Mouse (Mus musculus) CH12.LX (cell line): ENCODE measurements around the gene Zcchc8. TPM values are rescaled to one million over a fixed set of nuclear protein-coding genes. Genes with fewer than 3 reads are reported as not detected.
A peak's percentile ranks its signal among the peaks of the same experiment; 100 is the strongest.

Source experiments
- DNase-seq: peaks from one replicate; pipeline ENCODE4 v3.0.0-alpha.2; 2013; ENCODE audit errors: extremely low read depth
- H3K27ac ChIP-seq: 2 replicates; pipeline ENCODE4 v1.5.1; 2012; ENCODE audit warnings: low read depth, mild to moderate bottlenecking, control low read depth, moderate library complexity; ENCODE audit not compliant: insufficient read depth
- H3K27me3 ChIP-seq: replicated peaks from 2 replicates; pipeline ENCODE3; 2012; ENCODE audit warnings: inconsistent platforms
- H3K36me3 ChIP-seq, 2 experiments: replicated peaks in 1 of 2; 2 replicates each; pipeline versions ENCODE3 to v1.6.1; 2012; ENCODE audit warnings: inconsistent platforms in 1 of 2, low read length in 1 of 2, mild to moderate bottlenecking in 1 of 2, mixed read lengths in 1 of 2, moderate library complexity in 1 of 2; ENCODE audit not compliant: control insufficient read depth in 1 of 2, insufficient read depth in 1 of 2
- H3K4me1 ChIP-seq, 2 experiments: 2 replicates each; pipeline ENCODE4 v1.6.1; 2012; ENCODE audit warnings: inconsistent platforms in 1 of 2, moderate library complexity in 1 of 2; ENCODE audit not compliant: insufficient read depth in 2 of 2, control insufficient read depth in 1 of 2
- H3K4me2 ChIP-seq: 2 replicates; pipeline ENCODE4 v1.6.1; 2012; ENCODE audit warnings: low read depth, mild to moderate bottlenecking, control low read depth; ENCODE audit not compliant: poor library complexity, insufficient read depth, severe bottlenecking
- H3K4me3 ChIP-seq, 3 experiments: fragments of 150-350 bp in 1 of 3; sonication (generic) in 1 of 3; replicated peaks in 1 of 3; 2 replicates each; pipeline versions ENCODE3 to v1.5.1; 2011 to 2012; ENCODE audit warnings: low read depth in 2 of 3, low read length in 2 of 3, mild to moderate bottlenecking in 2 of 3, moderate library complexity in 2 of 3, control low read depth in 1 of 3, improper control_type of control experiment in 1 of 3, inconsistent platforms in 1 of 3, mixed read lengths in 1 of 3; ENCODE audit not compliant: poor library complexity in 1 of 3
- H3K79me2 ChIP-seq: replicated peaks from 2 replicates; pipeline ENCODE4 v1.6.1; 2012; ENCODE audit warnings: mild to moderate bottlenecking, moderate library complexity; ENCODE audit not compliant: control insufficient read depth, poor library complexity, insufficient read depth, severe bottlenecking; ENCODE audit errors: extremely low read depth
- H3K9ac ChIP-seq: 2 replicates; pipeline ENCODE4 v1.6.1; 2012; ENCODE audit warnings: low read depth, mild to moderate bottlenecking, control low read depth, moderate library complexity; ENCODE audit not compliant: insufficient read depth
- H3K9me3 ChIP-seq: replicated peaks from 2 replicates; pipeline ENCODE3; 2012; ENCODE audit warnings: low read length, inconsistent platforms, mixed read lengths
- CTCF ChIP-seq, 2 experiments: IDR thresholded peaks in 1 of 2; conservative IDR thresholded peaks in 1 of 2; 2 replicates each; pipeline ENCODE4 v1.5.1; 2011 to 2012; ENCODE audit warnings: low read depth in 2 of 2, low read length in 2 of 2, improper control_type of control experiment in 1 of 2, inconsistent platforms in 1 of 2, mild to moderate bottlenecking in 1 of 2, moderate library complexity in 1 of 2
- E2F4 ChIP-seq: IDR thresholded peaks from 2 replicates; pipeline ENCODE4 v1.6.1; 2011; ENCODE audit warnings: low read depth, low read length, improper control_type of control experiment; ENCODE audit not compliant: insufficient replicate concordance
- ELF1 ChIP-seq: IDR thresholded peaks from 2 replicates; pipeline ENCODE4 v1.6.1; 2014; ENCODE audit warnings: low read depth, mild to moderate bottlenecking, inconsistent platforms, low read length, improper control_type of control experiment
- EP300 ChIP-seq: IDR thresholded peaks from 2 replicates; pipeline ENCODE4 v1.6.1; 2011; ENCODE audit warnings: low read length, improper control_type of control experiment
- MXI1 ChIP-seq: IDR thresholded peaks from 2 replicates; pipeline ENCODE4 v1.6.1; 2011; ENCODE audit warnings: mild to moderate bottlenecking, low read depth, low read length, improper control_type of control experiment
- POLR2AphosphoS2 ChIP-seq: IDR thresholded peaks from 2 replicates; pipeline ENCODE4 v1.6.1; 2011; ENCODE audit warnings: low read depth, low read length, improper control_type of control experiment
- RCOR1 ChIP-seq: conservative IDR thresholded peaks from 2 replicates; pipeline ENCODE4 v1.6.1; 2012; ENCODE audit warnings: low read depth, mild to moderate bottlenecking, inconsistent platforms, low read length, improper control_type of control experiment
- TCF12 ChIP-seq: IDR thresholded peaks from 2 replicates; pipeline ENCODE4 v1.6.1; 2014; ENCODE audit warnings: low read depth, mild to moderate bottlenecking, inconsistent platforms, low read length, improper control_type of control experiment
- ZMIZ1 ChIP-seq: IDR thresholded peaks from 2 replicates; pipeline ENCODE4 v1.6.1; 2012; ENCODE audit warnings: low read depth, mild to moderate bottlenecking, inconsistent platforms, low read length, improper control_type of control experiment
- dilution Hi-C: fragments of 300-500 bp; cut with MboI; formaldehyde crosslinking; loops from 2 replicates; pipeline ENCODE4 v1.14.3; 2020; ENCODE audit warnings: low sequenced_read_pairs; ENCODE audit not compliant: extremely low pct_unique_long_range_greater_than_20kb, extremely low pct_ligation_motif_present
- in situ Hi-C: fragments of 300-500 bp; cut with MboI; formaldehyde crosslinking; loops from 3 replicates; pipeline ENCODE4 v1.14.3; 2019; ENCODE audit warnings: low sequenced_read_pairs, low pct_ligation_motif_present, low pct_unique_long_range_greater_than_20kb, mixed read lengths
- polyA plus RNA-seq: library from polyadenylated mRNA; unstranded; fragments of >175 nt; gene quantifications from 2 replicates; pipeline ENCODE4 v1.2.1, GENCODE M21; 2012; ENCODE audit warnings: low read depth; ENCODE audit not compliant: insufficient read length
- total RNA-seq, 2 experiments: library from RNA; depleted of rRNA; stranded (reverse); fragments of 300-350 nt in 1 of 2; fragments of >200 nt in 1 of 2; gene quantifications; 2 replicates each; pipeline ENCODE4 v1.2.3; 2012 to 2014

The Zcchc8 gene
- total and polyA plus RNA-seq, 3 experiments: 15.2 to 77.2 (median 24.4) TPM

- peaks cover 21% of the 10 kb centered on the region for H3K79me2 ChIP-seq
- no peak overlapping the region for H3K4me2 ChIP-seq
- no peak for DNase-seq
- TF ChIP-seq POLR2AphosphoS2 (no peak), RCOR1 (no peak), ZMIZ1 (no peak), ELF1 (no peak), MXI1 (no peak)
- H3K4me1 ChIP-seq: peaks cover 7 to 46% of the 10 kb centered on the region in 2 experiments; a peak in 2 of 4 replicates
- H3K9me3 ChIP-seq: no peaks in the 10 kb centered on the region
- no peaks in the 10 kb centered on the region for H3K27me3 ChIP-seq
- peaks cover 0 to 4% of the 10 kb centered on the region in 2 experiments for H3K36me3 ChIP-seq
- in situ Hi-C loops (no loop called here), dilution Hi-C loops (no loop called here)
- no peak overlapping the region for H3K27ac ChIP-seq
- no peak overlapping the region for H3K9ac ChIP-seq
- H3K4me3 ChIP-seq: no peak overlapping the region
Observed at GRCm38 (mm10) chr5:123679546-123680263, 41.2 kb downstream of the Zcchc8 start.

GRCm38 (mm10) chr5:123679106-123679505 lies 41.8 kb downstream of the Zcchc8 start:
- no peaks in the 10 kb centered on the region for H3K9me3 ChIP-seq
- H3K36me3 ChIP-seq: peaks cover 0 to 4% of the 10 kb centered on the region in 2 experiments
- peaks cover 7 to 42% of the 10 kb centered on the region in 2 experiments; a peak in 2 of 4 replicates for H3K4me1 ChIP-seq
- no peak overlapping the region for H3K4me2 ChIP-seq
- in situ Hi-C loops (no loop called here), dilution Hi-C loops (no loop called here)
- H3K27ac ChIP-seq: no peak overlapping the region
- H3K4me3 ChIP-seq: no peak overlapping the region
- no peak for DNase-seq
- no peaks in the 10 kb centered on the region for H3K27me3 ChIP-seq
- H3K9ac ChIP-seq: no peak overlapping the region
- peak in 1 of 2 experiments; percentile 37; a peak in 2 of 4 replicates for TF ChIP-seq CTCF (conservative IDR thresholded peaks at IDR 0.05 in 1 of 2, IDR thresholded peaks at IDR 0.05 in 1 of 2; ENCODE audit: low read depth in 2 of 2, low read length in 2 of 2)
- TF ChIP-seq E2F4: no peak
- TF ChIP-seq EP300: no peak
- H3K79me2 ChIP-seq: peaks cover 25% of the 10 kb centered on the region

GRCm38 (mm10) chr5:123675717-123676116 lies 45.2 kb downstream of the Zcchc8 start:
- peaks cover 7 to 50% of the 10 kb centered on the region in 2 experiments for H3K4me1 ChIP-seq
- no peak for TF ChIP-seq TCF12
- dilution Hi-C loops: no loop called here
- no peak overlapping the region for H3K27ac ChIP-seq
- no peak overlapping the region for H3K9ac ChIP-seq
- H3K36me3 ChIP-seq: peaks cover 0 to 8% of the 10 kb centered on the region in 2 experiments
- in situ Hi-C loops: no loop called here
- no peak overlapping the region for H3K4me2 ChIP-seq
- no peaks in the 10 kb centered on the region for H3K27me3 ChIP-seq
- H3K4me3 ChIP-seq: no peak overlapping the region
- no peaks in the 10 kb centered on the region for H3K9me3 ChIP-seq
- DNase-seq: no peak
- H3K79me2 ChIP-seq: peaks cover 21% of the 10 kb centered on the region
